Mouse (Mus musculus) myocyte (in vitro differentiated cells): ENCODE measurements around the gene Tenm2. TPM values are rescaled to one million over a fixed set of nuclear protein-coding genes. Genes with fewer than 3 reads are reported as not detected.

Source experiments
- H3K27me3 ChIP-seq: one replicate; pipeline ENCODE4 v1.6.1; 2011; ENCODE audit not compliant: control insufficient read depth, insufficient read depth, insufficient read length
- H3K36me3 ChIP-seq: one replicate; pipeline ENCODE4 v1.6.1; 2011; ENCODE audit not compliant: control insufficient read depth, insufficient read depth
- H3K4me2 ChIP-seq: one replicate; pipeline ENCODE4 v1.6.1; 2011; ENCODE audit warnings: low read depth, control low read depth
- H3K4me3 ChIP-seq: one replicate; pipeline ENCODE4 v1.5.1; 2011; ENCODE audit warnings: mild to moderate bottlenecking, control low read depth, moderate library complexity
- H3K79me2 ChIP-seq: one replicate; pipeline ENCODE4 v1.6.1; 2011; ENCODE audit not compliant: control insufficient read depth, insufficient read depth
- H3ac ChIP-seq: one replicate; pipeline ENCODE4 v1.6.1; 2011; ENCODE audit not compliant: control insufficient read depth, insufficient read length
- CEBPB ChIP-seq: IDR thresholded peaks from 2 replicates; pipeline ENCODE4 v1.6.1; 2011; ENCODE audit warnings: mild to moderate bottlenecking, moderate library complexity; ENCODE audit not compliant: poor library complexity, insufficient read depth, severe bottlenecking
- E2F4 ChIP-seq: IDR thresholded peaks from one replicate; pipeline ENCODE4 v1.6.1; 2011; ENCODE audit warnings: mild to moderate bottlenecking, control low read depth, moderate library complexity; ENCODE audit not compliant: insufficient read depth
- MAX ChIP-seq: IDR thresholded peaks from one replicate; pipeline ENCODE4 v1.6.1; 2011; ENCODE audit warnings: low read depth, mild to moderate bottlenecking, control low read depth
- MYOD1 ChIP-seq, 3 experiments: IDR thresholded peaks; one replicate each; pipeline ENCODE4 v1.6.1; 2011; ENCODE audit warnings: control low read depth in 2 of 3, low read depth in 2 of 3, mild to moderate bottlenecking in 2 of 3, moderate library complexity in 1 of 3; ENCODE audit not compliant: insufficient read length in 2 of 3, control insufficient read depth in 1 of 3
- MYOG ChIP-seq, 3 experiments: IDR thresholded peaks; one replicate each; pipeline ENCODE4 v1.6.1; 2011; ENCODE audit warnings: control low read depth in 2 of 3, low read depth in 2 of 3, mild to moderate bottlenecking in 2 of 3; ENCODE audit not compliant: insufficient read length in 2 of 3, control insufficient read depth in 1 of 3, insufficient read depth in 1 of 3
- POLR2A ChIP-seq: IDR thresholded peaks from one replicate; pipeline ENCODE4 v1.6.1; 2011; ENCODE audit warnings: low read depth, mild to moderate bottlenecking, control low read depth, moderate library complexity; ENCODE audit not compliant: insufficient read length
- POLR2AphosphoS2 ChIP-seq: IDR thresholded peaks from one replicate; pipeline ENCODE4 v1.6.1; 2011; ENCODE audit warnings: low read depth, control low read depth; ENCODE audit not compliant: insufficient read length
- REST ChIP-seq: IDR thresholded peaks from one replicate; pipeline ENCODE4 v1.6.1; 2011; ENCODE audit warnings: mild to moderate bottlenecking, control low read depth, moderate library complexity; ENCODE audit not compliant: insufficient read depth, insufficient read length
- SRF ChIP-seq: IDR thresholded peaks from one replicate; pipeline ENCODE4 v1.6.1; 2011; ENCODE audit warnings: low read depth; ENCODE audit not compliant: control insufficient read depth, insufficient read length
- TCF12 ChIP-seq: IDR thresholded peaks from one replicate; pipeline ENCODE4 v1.6.1; 2011; ENCODE audit warnings: mild to moderate bottlenecking, control low read depth; ENCODE audit not compliant: poor library complexity, insufficient read depth, severe bottlenecking
- TCF3 ChIP-seq: IDR thresholded peaks from one replicate; pipeline ENCODE4 v1.6.1; 2011; ENCODE audit warnings: low read depth, control low read depth; ENCODE audit not compliant: insufficient read length
- USF1 ChIP-seq: IDR thresholded peaks from one replicate; pipeline ENCODE4 v1.6.1; 2011; ENCODE audit warnings: low read depth, mild to moderate bottlenecking, control low read depth, moderate library complexity
- polyA plus RNA-seq: library from polyadenylated mRNA; unstranded; fragments of >200 nt; fragmentation: generic; extraction: Trizol; gene quantifications from one replicate; pipeline ENCODE4 v1.2.1, GENCODE M21; 2012; ENCODE audit warnings: missing spikeins

Gene Tenm2
- polyA plus RNA-seq, 1 experiment = 0.28 TPM

DNA sequence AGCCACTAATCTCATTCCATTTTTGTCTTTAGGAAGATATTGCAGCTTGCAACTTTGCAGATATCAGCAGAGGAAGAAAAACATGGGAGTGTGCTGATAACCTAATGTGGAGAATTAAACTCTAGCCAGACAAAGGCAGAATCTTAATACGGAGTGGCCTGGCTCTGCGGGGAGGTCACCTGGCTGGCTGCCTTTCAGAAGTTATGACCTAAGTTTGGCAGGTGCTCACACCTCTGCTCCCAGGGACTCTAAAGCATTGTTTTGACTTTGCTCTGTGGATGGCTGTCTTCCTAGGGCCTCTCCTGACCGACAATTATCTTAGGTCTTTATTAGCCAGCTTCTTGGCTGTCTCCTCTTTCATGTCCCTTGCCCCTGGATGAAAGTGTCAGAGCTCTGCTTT is 1197.4 kb downstream of the Tenm2 start:
- no peak overlapping the region for H3ac ChIP-seq
- no peak overlapping the region for H3K4me2 ChIP-seq
- TF ChIP-seq MYOD1 (IDR thresholded peaks at IDR 0.05; ENCODE audit: control insufficient read depth in 1 of 3, insufficient read length in 2 of 3, low read depth in 2 of 3) = no peak
- TF ChIP-seq REST = no peak
- no peak for TF ChIP-seq E2F4
- TF ChIP-seq POLR2AphosphoS2 = no peak
- TF ChIP-seq CEBPB = no peak
- TF ChIP-seq POLR2A = no peak
- no peak for TF ChIP-seq MYOG (IDR thresholded peaks at IDR 0.05; ENCODE audit: control insufficient read depth in 1 of 3, insufficient read depth in 1 of 3, insufficient read length in 2 of 3, low read depth in 2 of 3)
- no peak for TF ChIP-seq TCF3
- TF ChIP-seq USF1 = no peak
- TF ChIP-seq TCF12 = no peak
- no peak for TF ChIP-seq SRF
- TF ChIP-seq MAX = no peak
- no peaks in the 10 kb centered on the region for H3K79me2 ChIP-seq
- no peak overlapping the region for H3K4me3 ChIP-seq
- no peaks in the 10 kb centered on the region for H3K36me3 ChIP-seq
- no peaks in the 10 kb centered on the region for H3K27me3 ChIP-seq

DNA sequence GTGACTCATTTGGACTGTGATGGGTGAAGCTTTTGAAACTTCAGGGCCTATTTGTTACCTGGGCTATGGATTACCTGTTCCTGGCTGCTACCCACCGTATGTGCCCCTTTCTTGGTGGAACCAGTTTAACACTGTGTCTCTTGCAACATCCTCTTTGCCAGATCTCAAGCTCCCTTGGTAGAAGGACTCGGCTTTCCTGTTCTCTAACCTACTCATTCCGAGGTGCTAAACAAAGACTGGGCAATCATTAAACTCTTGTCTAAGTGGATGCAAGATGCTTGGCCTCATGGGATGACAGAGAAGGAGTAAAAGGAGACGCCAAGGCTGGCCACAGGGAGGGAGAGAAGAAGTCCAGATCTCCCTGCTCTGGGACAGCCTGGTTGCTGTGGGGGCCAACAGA is 1198.5 kb downstream of the Tenm2 start:
- no peaks in the 10 kb centered on the region for H3K36me3 ChIP-seq
- no peaks in the 10 kb centered on the region for H3K27me3 ChIP-seq
- H3K4me2 ChIP-seq = no peak overlapping the region
- no peak overlapping the region for H3K4me3 ChIP-seq
- TF ChIP-seq E2F4 (no peak), MYOG (IDR thresholded peaks at IDR 0.05; ENCODE audit: control insufficient read depth in 1 of 3, insufficient read depth in 1 of 3, insufficient read length in 2 of 3, low read depth in 2 of 3) (no peak), MYOD1 (IDR thresholded peaks at IDR 0.05; ENCODE audit: control insufficient read depth in 1 of 3, insufficient read length in 2 of 3, low read depth in 2 of 3) (no peak), MAX (no peak), TCF3 (no peak), SRF (no peak), USF1 (no peak)
- H3ac ChIP-seq = no peak overlapping the region
- H3K79me2 ChIP-seq = no peaks in the 10 kb centered on the region

DNA sequence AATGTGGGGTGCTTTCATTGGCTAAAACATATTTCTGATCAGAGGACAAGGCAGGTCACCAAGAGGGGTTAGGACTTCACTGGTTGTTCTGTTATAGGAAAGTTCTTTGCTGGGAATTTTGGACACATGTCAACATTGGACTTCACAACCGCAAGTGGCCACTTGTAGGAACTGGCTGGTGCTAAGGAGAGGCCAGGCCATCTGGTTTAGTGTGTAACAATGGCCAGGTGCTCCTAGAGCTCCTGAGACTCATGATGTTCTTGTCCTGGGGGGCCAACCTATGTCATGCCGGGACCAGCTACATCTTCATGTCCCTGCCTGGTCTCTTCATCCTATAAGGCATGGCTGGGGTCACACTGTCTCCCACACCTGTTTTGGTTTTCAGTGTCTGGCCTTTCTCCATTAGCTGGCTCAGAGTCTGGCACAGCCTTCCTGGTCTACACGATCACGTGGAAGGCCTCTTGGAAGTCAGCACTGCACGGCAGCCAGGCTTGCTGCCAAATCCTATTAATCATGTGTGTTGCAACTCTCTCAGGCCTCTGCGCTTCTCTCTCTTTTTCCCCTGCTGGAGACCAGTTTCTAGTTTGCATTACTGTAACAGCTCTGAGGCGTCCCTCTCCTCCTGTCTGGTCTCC is 1199.6 kb downstream of the Tenm2 start:
- H3K79me2 ChIP-seq = no peaks in the 10 kb centered on the region
- no peak overlapping the region for H3K4me3 ChIP-seq
- no peak overlapping the region for H3K4me2 ChIP-seq
- TF ChIP-seq CEBPB (peak; percentile 91), USF1 (peak; percentile 71), TCF3 (no peak), MYOG (IDR thresholded peaks at IDR 0.05; ENCODE audit: control insufficient read depth in 1 of 3, insufficient read depth in 1 of 3, insufficient read length in 2 of 3, low read depth in 2 of 3) (no peak)
- no peaks in the 10 kb centered on the region for H3K27me3 ChIP-seq
- no peaks in the 10 kb centered on the region for H3K36me3 ChIP-seq
- no peak overlapping the region for H3ac ChIP-seq

DNA sequence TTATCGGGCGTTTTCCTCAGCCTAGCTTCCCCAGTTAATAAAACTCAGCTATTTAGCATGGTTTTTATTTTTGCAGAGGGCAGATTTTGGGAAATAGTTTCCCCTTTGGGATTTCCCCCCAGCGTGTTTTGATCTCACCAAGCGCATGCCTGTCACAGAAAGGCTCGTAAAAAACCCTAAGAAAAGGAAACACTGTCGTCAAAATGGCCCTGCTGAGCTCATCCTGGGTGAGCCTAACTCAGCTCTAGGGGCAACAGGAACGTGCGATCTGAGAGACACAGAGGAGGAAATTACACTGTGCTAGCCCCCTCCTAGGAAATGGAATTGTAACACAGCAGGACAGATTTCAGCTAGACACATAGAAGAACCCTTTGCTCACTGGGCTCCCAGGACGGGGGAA is 1204.0 kb downstream of the Tenm2 start:
- TF ChIP-seq TCF12 = no peak
- no peak for TF ChIP-seq POLR2AphosphoS2
- TF ChIP-seq CEBPB = no peak
- Histone ChIP-seq H3K36me3 (no peaks in the 10 kb centered on the region), H3K79me2 (no peaks in the 10 kb centered on the region), H3ac (no peak overlapping the region), H3K27me3 (no peaks in the 10 kb centered on the region), H3K4me2 (no peak overlapping the region), H3K4me3 (no peak overlapping the region)

DNA sequence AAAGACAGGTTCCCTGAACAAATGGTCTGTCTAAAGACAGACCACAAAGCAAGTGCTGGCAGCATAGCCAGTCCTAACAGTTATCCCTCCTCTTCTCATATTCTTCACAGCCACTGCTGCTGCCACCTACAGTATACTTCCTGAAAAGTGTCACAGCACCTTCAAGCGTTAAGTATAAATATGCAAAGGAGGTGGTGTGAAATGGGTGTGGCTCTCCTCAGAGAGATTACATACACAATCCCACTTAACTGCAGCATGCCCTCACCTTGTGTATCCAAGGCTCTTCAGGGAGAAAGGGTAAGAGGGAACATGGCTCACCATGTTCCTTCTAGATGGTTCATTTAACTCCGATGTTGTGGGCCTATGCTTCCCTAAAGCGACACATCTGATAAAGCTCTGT is 1215.8 kb downstream of the Tenm2 start:
- no peak overlapping the region for H3ac ChIP-seq
- H3K4me3 ChIP-seq = no peak overlapping the region
- no peaks in the 10 kb centered on the region for H3K27me3 ChIP-seq
- no peak overlapping the region for H3K4me2 ChIP-seq
- TF ChIP-seq REST (no peak), CEBPB (no peak), MYOD1 (IDR thresholded peaks at IDR 0.05; ENCODE audit: control insufficient read depth in 1 of 3, insufficient read length in 2 of 3, low read depth in 2 of 3) (no peak), TCF12 (no peak), POLR2AphosphoS2 (no peak), E2F4 (no peak), POLR2A (no peak), USF1 (no peak), SRF (no peak), MAX (no peak), MYOG (IDR thresholded peaks at IDR 0.05; ENCODE audit: control insufficient read depth in 1 of 3, insufficient read depth in 1 of 3, insufficient read length in 2 of 3, low read depth in 2 of 3) (no peak)
- no peaks in the 10 kb centered on the region for H3K36me3 ChIP-seq
- no peaks in the 10 kb centered on the region for H3K79me2 ChIP-seq
